Mouse (Mus musculus): ENCODE measurements around the gene Rasgef1c.

- TF ChIP-seq CTCF (IDR thresholded peaks at IDR 0.05; ENCODE audit: low read depth) (no peak), EP300 (IDR thresholded peaks at IDR 0.05; ENCODE audit: low read depth) (no peak)
Observed at GRCm38 (mm10) chr11:49888469-49888868, 13.2 kb upstream of the Rasgef1c start.

Data from heart, postnatal 0 days (tissue).